ENCODE assay signal across 10 mouse cellular contexts in genomic region chr10:68842023-68842735, GRCm38 (mm10).
DNase-seq lines count a peak whose midpoint lies in the region; ATAC-seq lines count a peak whose summit lies in the region.
"Had no signal": no experiment of that assay in that cellular context is flagged by ENCODE, and none has a peak within 500 bp of the region (broad histone marks: within the 10 kb centered on the region; RNA-seq: fewer than 3 reads in every experiment).

No protein-coding gene starts in this region.

- H3K4me2 ChIP-seq in forebrain, embryonic 11.5 days (ENCODE audit: low read depth, low read length, severe bottlenecking) = no peak overlapping the region
- H3K4me2 ChIP-seq in kidney, embryonic 16.5 days (replicated peaks; ENCODE audit: low read depth, low read length) = no peak overlapping the region
- H3K4me2 ChIP-seq: neural tube, embryonic 13.5 days had no signal

- no peaks in the 10 kb centered on the region for H3K36me3 ChIP-seq in forebrain, embryonic 11.5 days (ENCODE audit: control insufficient read depth, insufficient read depth, low read length)
- no peaks in the 10 kb centered on the region for H3K36me3 ChIP-seq in forebrain, embryonic 10.5 days (replicated peaks)
- no peaks in the 10 kb centered on the region for H3K36me3 ChIP-seq in kidney, embryonic 16.5 days (ENCODE audit: insufficient read depth, low read length)
- H3K36me3 ChIP-seq: neural tube, embryonic 13.5 days had no signal

- no peak for DNase-seq in forebrain, embryonic 11.5 days (ENCODE audit: low spot score)
- no peak for DNase-seq in forebrain, embryonic 10.5 days (ENCODE audit: extremely low spot score, low spot score)
- peak; percentile 68 for DNase-seq in heart, adult 8-10 months (ENCODE audit: low spot score)
- no peak for DNase-seq in urinary bladder, postnatal 4 days (ENCODE audit: low spot score in 2 of 2)
- no peak for DNase-seq in urinary bladder, postnatal 36 days (ENCODE audit: low spot score in 2 of 2)
- no peak for DNase-seq in cerebellum, adult 9-10 months
- DNase-seq: left cerebral cortex, postnatal 4 days had no signal

- 67% methylated on average over 13 of the region's 13 CpGs for WGBS in forebrain, embryonic 11.5 days
- WGBS in forebrain, embryonic 10.5 days = 78% methylated on average over 13 of the region's 13 CpGs
- WGBS in kidney, embryonic 16.5 days = 59% methylated on average over 13 of the region's 13 CpGs

- no peak overlapping the region for H3K27ac ChIP-seq in forebrain, embryonic 11.5 days (ENCODE audit: low read depth, low read length)
- no peak overlapping the region for H3K27ac ChIP-seq in forebrain, embryonic 10.5 days
- peak overlapping the region; percentile 58; the same call in 1 of the 2 replicates for H3K27ac ChIP-seq in kidney, embryonic 16.5 days (ENCODE audit: low read length)
- H3K27ac ChIP-seq: neural tube, embryonic 13.5 days had no signal

- H3K4me3 ChIP-seq in forebrain, embryonic 11.5 days (ENCODE audit: low read depth, low read length) = no peak overlapping the region
- H3K4me3 ChIP-seq in forebrain, embryonic 10.5 days = no peak overlapping the region
- no peak overlapping the region for H3K4me3 ChIP-seq in kidney, embryonic 16.5 days (ENCODE audit: low read length)
- H3K4me3 ChIP-seq: neural tube, embryonic 13.5 days had no signal

- H3K27me3 ChIP-seq in forebrain, embryonic 11.5 days (ENCODE audit: control insufficient read depth, insufficient read depth, low read length) = no peaks in the 10 kb centered on the region
- no peaks in the 10 kb centered on the region for H3K27me3 ChIP-seq in forebrain, embryonic 10.5 days (ENCODE audit: poor library complexity, severe bottlenecking)
- no peaks in the 10 kb centered on the region for H3K27me3 ChIP-seq in kidney, embryonic 16.5 days (ENCODE audit: insufficient read depth, low read length)
- H3K27me3 ChIP-seq: neural tube, embryonic 13.5 days had no signal

- no peaks in the 10 kb centered on the region for H3K4me1 ChIP-seq in forebrain, embryonic 11.5 days (replicated peaks; ENCODE audit: control insufficient read depth, insufficient read depth, low read length)
- peaks cover 11% of the 10 kb centered on the region for H3K4me1 ChIP-seq in forebrain, embryonic 10.5 days
- H3K4me1 ChIP-seq in kidney, embryonic 16.5 days (ENCODE audit: insufficient read depth, low read length) = no peaks in the 10 kb centered on the region

- 0 out of 2 replicates have a peak, but pooled peaks have one; percentile 39 for ATAC-seq in forebrain, embryonic 11.5 days (replicated peaks; ENCODE audit: low FRiP score)
- no peak for ATAC-seq in kidney, embryonic 16.5 days (ENCODE audit: low FRiP score, low TSS enrichment)
- peak; percentile 62 for ATAC-seq in megakaryocyte, adult 5-6 weeks (ENCODE audit: poor library complexity, severe bottlenecking)

- H3K9me3 ChIP-seq in forebrain, embryonic 11.5 days (ENCODE audit: control insufficient read depth, low read length) = no peaks in the 10 kb centered on the region
- no peaks in the 10 kb centered on the region for H3K9me3 ChIP-seq in forebrain, embryonic 10.5 days
- H3K9me3 ChIP-seq in kidney, embryonic 16.5 days (ENCODE audit: low read length) = no peaks in the 10 kb centered on the region
- H3K9me3 ChIP-seq: neural tube, embryonic 13.5 days had no signal

- no peak overlapping the region for H3K9ac ChIP-seq in forebrain, embryonic 11.5 days (ENCODE audit: low read length)
- H3K9ac ChIP-seq in kidney, embryonic 16.5 days (replicated peaks; ENCODE audit: low read length) = no peak overlapping the region
- H3K9ac ChIP-seq: neural tube, embryonic 13.5 days had no signal
